Mouse (Mus musculus) stomach, postnatal 0 days (tissue): ENCODE measurements around the gene Dmkn.

Experiments used
- CTCF ChIP-seq: IDR thresholded peaks from 2 replicates; pipeline ENCODE4 v1.5.1; 2016; ENCODE audit warnings: antibody characterized with exemption, low read depth, mild to moderate bottlenecking, moderate library complexity
- EP300 ChIP-seq: optimal IDR thresholded peaks from 2 replicates; pipeline ENCODE3; 2016; ENCODE audit warnings: antibody characterized with exemption

- TF ChIP-seq CTCF (peak; percentile 43), EP300 (no peak)
Observed at GRCm38 (mm10) chr7:30717716-30718046, 45.9 kb upstream of the Dmkn start.
